Mouse (Mus musculus) lung, embryonic 14.5 days (tissue): ENCODE data around the gene Tango6. TPM values are rescaled to one million over a fixed set of nuclear protein-coding genes. Genes with fewer than 3 reads are reported as not detected.
"Not testable (repeated sequence)": the region's sequence is repeated elsewhere in the genome, so short reads cannot be mapped to it uniquely, and the experiment has no call there.

Experiments used
- ATAC-seq: fragments of 200-750 bp; cut with Nextera tagmentation; 2 replicates; pipeline ENCODE4 v1.8.0; 2017; ENCODE audit warnings: mild to moderate bottlenecking, moderate TSS enrichment, moderate library complexity; ENCODE audit not compliant: insufficient read depth
- DNase-seq: peaks from one replicate; pipeline ENCODE4 v3.0.0-alpha.2; 2015
- H3K27ac ChIP-seq: fragments of 300-500 bp; sonication (generic); 2 replicates; pipeline ENCODE4 v1.5.1; 2014; ENCODE audit warnings: low read depth, mild to moderate bottlenecking, moderate library complexity
- H3K27me3 ChIP-seq: fragments of 300-500 bp; sonication (generic); 2 replicates; pipeline ENCODE4 v1.6.1; 2014; ENCODE audit warnings: low read length, control low read depth; ENCODE audit not compliant: insufficient read depth
- H3K36me3 ChIP-seq: fragments of 300-500 bp; sonication (generic); 2 replicates; pipeline ENCODE4 v1.6.1; 2014; ENCODE audit warnings: control low read depth; ENCODE audit not compliant: insufficient read depth
- H3K4me1 ChIP-seq: fragments of 300-500 bp; sonication (generic); 2 replicates; pipeline ENCODE4 v1.6.1; 2014; ENCODE audit warnings: antibody characterized with exemption, control low read depth; ENCODE audit not compliant: insufficient read depth
- H3K4me2 ChIP-seq: fragments of 300-500 bp; sonication (generic); 2 replicates; pipeline ENCODE4 v1.6.1; 2014; ENCODE audit warnings: mild to moderate bottlenecking
- H3K4me3 ChIP-seq: fragments of 300-500 bp; sonication (generic); 2 replicates; pipeline ENCODE4 v1.5.1; 2014; ENCODE audit warnings: low read depth, low read length
- H3K9ac ChIP-seq: fragments of 300-500 bp; sonication (generic); 2 replicates; pipeline ENCODE4 v1.6.1; 2014
- H3K9me3 ChIP-seq: fragments of 300-500 bp; sonication (generic); 2 replicates; pipeline ENCODE4 v1.6.1; 2016; ENCODE audit warnings: low read depth, low read length, control low read depth
- CTCF ChIP-seq: IDR thresholded peaks from 2 replicates; pipeline ENCODE4 v1.5.1; 2016; ENCODE audit warnings: antibody characterized with exemption, low read depth
- WGBS: fragments of 180-500 bp; shearing (Covaris S2); extraction: QIAGEN DNeasy Blood & Tissue Kit; methylation state at CpG from one replicate; pipeline ENCODE4 v1.1.7; 2014; 5-methylcytosine and 5-hydroxymethylcytosine counted together
- polyA plus RNA-seq: library from polyadenylated mRNA; unstranded; fragments of >200 nt; fragmentation: Nextera tagmentation; extraction: Ambion mirVana; gene quantifications from 2 replicates; pipeline ENCODE4 v1.2.1, GENCODE M21; 2014

The Tango6 gene
- polyA plus RNA-seq, 1 experiment from 2014 or later: 12.6 TPM

DNA sequence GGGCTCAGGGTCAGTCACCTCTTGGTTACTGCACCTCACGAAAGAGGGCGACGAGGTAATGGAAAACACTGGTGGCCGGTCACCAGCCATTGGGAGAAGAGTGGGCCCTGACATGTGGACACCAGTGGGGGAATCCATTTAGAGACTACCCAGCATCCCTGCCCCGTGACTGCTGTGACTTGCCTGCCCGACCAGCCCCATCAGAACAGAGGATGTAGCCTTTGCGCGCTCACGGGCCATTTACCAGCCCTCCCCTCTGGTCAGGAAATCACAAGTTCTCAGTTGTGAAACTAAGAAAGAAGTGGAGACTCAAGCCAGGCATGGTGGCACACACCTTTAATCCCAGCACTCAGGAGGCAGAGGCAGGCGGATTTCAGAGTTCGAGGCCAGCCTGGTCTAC, 118.4 kb downstream of the Tango6 start:
- H3K4me2 ChIP-seq: no peak overlapping the region
- no peak for TF ChIP-seq CTCF
- no peaks in the 10 kb centered on the region; the same call in 1 of the 2 replicates for H3K9me3 ChIP-seq
- no peaks in the 10 kb centered on the region for H3K36me3 ChIP-seq
- H3K9ac ChIP-seq: no peak overlapping the region
- DNase-seq (no peak), ATAC-seq (no peak)
- no peaks in the 10 kb centered on the region for H3K27me3 ChIP-seq
- H3K27ac ChIP-seq: no peak overlapping the region
- no peaks in the 10 kb centered on the region for H3K4me1 ChIP-seq
- 91% methylated on average over 11 of the region's 11 CpGs for WGBS
- H3K4me3 ChIP-seq: no peak overlapping the region

DNA sequence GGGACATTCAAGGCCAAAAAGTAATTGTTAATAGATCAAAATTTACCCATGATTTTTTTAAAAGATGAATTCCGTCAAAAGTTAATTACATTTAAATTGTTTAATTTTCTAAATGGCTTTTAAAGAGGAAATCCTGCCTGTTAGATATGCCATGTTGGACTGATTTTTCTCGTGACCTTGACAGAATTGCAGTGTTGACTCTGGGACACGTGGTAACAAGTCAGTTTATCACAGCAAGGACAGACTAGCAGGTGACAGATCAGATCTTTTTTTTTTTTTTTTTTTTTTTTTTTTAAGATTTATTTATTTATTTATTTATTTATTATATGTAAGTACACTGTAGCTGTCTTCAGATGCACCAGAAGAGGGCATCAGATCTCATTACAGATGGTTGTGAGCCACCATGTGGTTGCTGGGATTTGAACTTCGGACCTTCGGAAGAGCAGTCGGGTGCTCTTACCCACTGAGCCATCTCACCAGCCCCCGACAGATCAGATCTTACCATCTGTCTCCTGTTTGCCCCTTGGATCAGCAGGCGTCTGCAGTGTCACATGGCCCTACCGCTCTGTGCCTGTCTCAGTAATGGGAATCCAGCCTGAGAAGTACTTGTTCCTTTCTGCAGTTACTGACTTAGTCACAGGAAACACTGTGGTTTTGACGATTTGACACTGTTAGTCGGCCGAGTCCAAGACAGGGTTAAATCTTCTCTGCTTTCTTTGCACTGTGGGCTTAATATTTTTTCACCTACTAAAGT, 119.7 kb downstream of the Tango6 start:
- not testable (repeated sequence) for H3K9ac ChIP-seq, H3K4me3 ChIP-seq, H3K4me2 ChIP-seq, H3K36me3 ChIP-seq, DNase-seq, ATAC-seq, H3K4me1 ChIP-seq, H3K9me3 ChIP-seq, H3K27ac ChIP-seq, H3K27me3 ChIP-seq
- 68% methylated on average over 12 of the region's 12 CpGs for WGBS

DNA sequence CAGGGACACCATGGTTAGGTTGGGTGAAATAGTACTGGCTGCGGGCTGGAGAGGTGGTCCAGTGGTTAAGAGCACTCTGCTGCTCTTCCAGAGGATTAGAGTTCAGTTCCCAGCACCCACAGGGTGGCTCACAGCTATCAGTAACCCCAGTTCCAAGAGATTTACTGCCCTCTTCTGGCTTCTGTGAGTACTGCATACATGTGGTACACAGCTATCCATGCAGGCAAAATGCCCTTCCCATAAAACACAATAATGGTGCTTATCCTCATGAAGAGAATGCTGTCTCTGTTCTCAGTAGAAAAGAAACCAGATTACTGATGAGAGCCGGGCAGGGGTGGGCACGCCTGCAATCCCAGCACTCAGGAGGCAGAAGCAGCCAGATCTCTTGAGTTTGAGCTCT, 123.0 kb downstream of the Tango6 start:
- Histone ChIP-seq H3K4me2 (no peak overlapping the region), H3K4me1 (no peaks in the 10 kb centered on the region), H3K9ac (no peak overlapping the region), H3K27ac (no peak overlapping the region), H3K36me3 (0 out of 2 replicates have a peak, but pooled peaks cover 2% of the 10 kb centered on the region), H3K9me3 (no peaks in the 10 kb centered on the region; the same call in 1 of the 2 replicates), H3K4me3 (no peak overlapping the region), H3K27me3 (no peaks in the 10 kb centered on the region)
- ATAC-seq: no peak
- no peak for DNase-seq
- TF ChIP-seq CTCF: peak; percentile 39
- WGBS: 95% methylated on average over 3 of the region's 3 CpGs

DNA sequence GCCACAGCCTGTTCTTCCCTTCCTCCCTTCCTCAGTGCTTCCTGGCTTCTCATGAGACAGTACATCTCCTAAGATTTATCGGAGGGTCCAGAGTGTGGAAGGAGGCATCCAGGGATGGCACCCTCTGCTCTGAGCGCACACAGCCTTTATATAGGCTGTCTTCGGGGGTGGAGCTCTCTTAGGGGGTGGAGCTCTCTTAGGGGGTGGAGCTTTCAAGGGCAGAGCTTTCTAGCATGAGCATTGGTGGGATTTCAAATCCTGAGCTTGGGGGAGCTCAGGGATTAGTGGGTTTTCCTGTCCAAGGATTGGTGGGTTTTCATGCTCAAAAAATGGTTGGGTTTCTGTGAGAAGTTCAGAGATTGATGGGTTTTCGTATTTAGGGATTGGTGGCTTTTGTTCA, 124.6 kb downstream of the Tango6 start:
- Histone ChIP-seq H3K9me3 (no peaks in the 10 kb centered on the region; the same call in 1 of the 2 replicates), H3K36me3 (0 out of 2 replicates have a peak, but pooled peaks cover 2% of the 10 kb centered on the region), H3K27me3 (no peaks in the 10 kb centered on the region), H3K27ac (no peak overlapping the region), H3K9ac (no peak overlapping the region), H3K4me1 (no peaks in the 10 kb centered on the region), H3K4me2 (no peak overlapping the region), H3K4me3 (no peak overlapping the region)
- DNase-seq (no peak), ATAC-seq (no peak)
- 89% methylated on average over 4 of the region's 4 CpGs for whole genome bisulfite sequencing
- no peak for TF ChIP-seq CTCF

DNA sequence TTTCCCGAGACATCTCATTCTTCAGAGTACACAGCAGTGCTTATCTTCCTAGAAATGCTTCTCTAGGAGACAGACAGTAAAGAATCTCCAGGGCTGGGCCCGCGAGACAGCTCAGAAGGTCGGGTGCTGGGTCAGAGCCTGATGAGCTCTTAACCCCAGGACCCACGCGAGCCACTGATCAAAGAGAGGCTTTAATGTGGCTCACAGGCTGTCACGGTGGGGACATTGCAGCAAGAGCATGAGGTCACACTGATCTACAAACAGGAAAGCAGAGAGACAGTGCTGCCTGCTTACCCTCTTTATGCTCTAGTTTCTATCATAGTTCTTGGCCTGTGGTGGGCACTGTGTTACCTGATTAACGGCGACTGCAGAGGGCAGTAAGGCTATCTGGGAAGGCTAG, 126.9 kb downstream of the Tango6 start:
- DNase-seq (no peak), ATAC-seq (no peak)
- Histone ChIP-seq H3K9ac (no peak overlapping the region), H3K4me1 (no peaks in the 10 kb centered on the region), H3K27me3 (no peaks in the 10 kb centered on the region), H3K36me3 (0 out of 2 replicates have a peak, but pooled peaks cover 2% of the 10 kb centered on the region), H3K9me3 (no peaks in the 10 kb centered on the region; the same call in 1 of the 2 replicates), H3K4me2 (no peak overlapping the region), H3K27ac (no peak overlapping the region), H3K4me3 (no peak overlapping the region)
- 30% methylated on average over 9 of the region's 9 CpGs for WGBS
- no peak for TF ChIP-seq CTCF

DNA sequence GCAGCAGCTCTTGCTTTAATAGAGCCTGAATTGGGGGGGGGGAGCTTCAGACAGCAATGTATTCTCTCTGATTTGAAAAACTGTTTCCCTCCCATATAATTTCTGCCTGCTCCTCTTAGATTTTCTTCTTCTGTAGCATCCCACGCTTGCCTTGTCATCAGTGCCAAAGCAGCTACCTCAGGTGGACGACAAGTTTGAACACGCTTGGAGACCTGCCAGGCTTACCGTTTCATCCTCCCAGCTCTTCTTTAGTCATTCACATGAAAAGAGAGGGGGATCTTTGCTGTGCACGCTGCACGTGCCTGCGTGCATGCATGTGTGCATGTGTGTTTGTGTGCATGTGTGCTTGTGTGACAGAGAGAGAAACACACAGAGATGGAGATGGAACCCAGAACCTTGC, 127.5 kb downstream of the Tango6 start:
- Histone ChIP-seq H3K27ac (no peak overlapping the region), H3K27me3 (no peaks in the 10 kb centered on the region), H3K4me3 (no peak overlapping the region), H3K4me1 (no peaks in the 10 kb centered on the region), H3K9me3 (no peaks in the 10 kb centered on the region; the same call in 1 of the 2 replicates), H3K36me3 (0 out of 2 replicates have a peak, but pooled peaks cover 2% of the 10 kb centered on the region), H3K9ac (no peak overlapping the region), H3K4me2 (no peak overlapping the region)
- 85% methylated on average over 7 of the region's 7 CpGs for WGBS
- TF ChIP-seq CTCF: no peak
- DNase-seq (no peak), ATAC-seq (no peak)

DNA sequence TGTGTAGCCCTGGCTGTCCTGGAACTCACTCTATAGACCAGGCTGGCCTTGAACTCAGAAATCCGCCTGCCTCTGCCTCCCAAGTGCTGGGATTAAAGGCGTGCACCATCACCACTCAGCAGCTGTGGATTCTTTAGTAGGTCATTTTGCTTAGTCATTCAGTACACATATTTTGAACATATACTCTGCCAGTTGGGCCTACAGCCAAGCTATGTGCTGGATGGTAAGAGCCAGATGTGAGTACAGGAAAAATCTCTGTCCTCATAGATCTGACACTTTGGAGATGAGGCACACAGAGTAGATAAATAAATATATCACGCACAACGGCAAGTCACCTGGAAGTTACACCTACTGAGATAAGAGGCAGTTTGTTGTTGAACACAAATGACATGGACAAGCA, 129.7 kb downstream of the Tango6 start:
- H3K4me1 ChIP-seq: no peaks in the 10 kb centered on the region; the same call in 1 of the 2 replicates
- WGBS: 75% methylated on average over 4 of the region's 4 CpGs
- no peaks in the 10 kb centered on the region for H3K27me3 ChIP-seq
- no peak overlapping the region for H3K27ac ChIP-seq
- ATAC-seq (no peak), DNase-seq (no peak)
- no peaks in the 10 kb centered on the region for H3K36me3 ChIP-seq
- no peak overlapping the region for H3K9ac ChIP-seq
- no peak overlapping the region for H3K4me2 ChIP-seq
- H3K4me3 ChIP-seq: no peak overlapping the region
- no peaks in the 10 kb centered on the region for H3K9me3 ChIP-seq
- TF ChIP-seq CTCF: no peak
